Mouse (Mus musculus) liver, embryonic 15.5 days (tissue): ENCODE data around the gene Mup19. TPM values are rescaled to one million over a fixed set of nuclear protein-coding genes. Genes with fewer than 3 reads are reported as not detected.

Source experiments
- polyA plus RNA-seq: library from polyadenylated mRNA; unstranded; fragments of >200 nt; fragmentation: Nextera tagmentation; extraction: Ambion mirVana; gene quantifications from 2 replicates; pipeline ENCODE4 v1.2.1, GENCODE M21; 2015

The Mup19 gene
- polyA plus RNA-seq, 1 experiment from 2014 or later: not detected

Other genes starting within 250 kb of the Mup19 start
- gene Mup17, start 186.4 kb downstream of the Mup19 start, polyA plus RNA-seq: not detected in 2 replicates
- not detected in 2 replicates for gene Mup18, start 108.1 kb downstream of the Mup19 start, polyA plus RNA-seq
- gene Mup5, start 53.0 kb upstream of the Mup19 start, polyA plus RNA-seq: not detected in 2 replicates